Mouse (Mus musculus) erythroblast, embryonic 14.5 days (primary cell): ENCODE data around the gene Neu2.

Source experiments
- GATA1 ChIP-seq: IDR thresholded peaks from 2 replicates; pipeline ENCODE4 v1.6.1; 2012; ENCODE audit warnings: low read length, inconsistent platforms, mixed read lengths
- TAL1 ChIP-seq: IDR thresholded peaks from 3 replicates; pipeline ENCODE4 v1.6.1; 2012; ENCODE audit warnings: low read length, inconsistent platforms, mixed read lengths

DNA sequence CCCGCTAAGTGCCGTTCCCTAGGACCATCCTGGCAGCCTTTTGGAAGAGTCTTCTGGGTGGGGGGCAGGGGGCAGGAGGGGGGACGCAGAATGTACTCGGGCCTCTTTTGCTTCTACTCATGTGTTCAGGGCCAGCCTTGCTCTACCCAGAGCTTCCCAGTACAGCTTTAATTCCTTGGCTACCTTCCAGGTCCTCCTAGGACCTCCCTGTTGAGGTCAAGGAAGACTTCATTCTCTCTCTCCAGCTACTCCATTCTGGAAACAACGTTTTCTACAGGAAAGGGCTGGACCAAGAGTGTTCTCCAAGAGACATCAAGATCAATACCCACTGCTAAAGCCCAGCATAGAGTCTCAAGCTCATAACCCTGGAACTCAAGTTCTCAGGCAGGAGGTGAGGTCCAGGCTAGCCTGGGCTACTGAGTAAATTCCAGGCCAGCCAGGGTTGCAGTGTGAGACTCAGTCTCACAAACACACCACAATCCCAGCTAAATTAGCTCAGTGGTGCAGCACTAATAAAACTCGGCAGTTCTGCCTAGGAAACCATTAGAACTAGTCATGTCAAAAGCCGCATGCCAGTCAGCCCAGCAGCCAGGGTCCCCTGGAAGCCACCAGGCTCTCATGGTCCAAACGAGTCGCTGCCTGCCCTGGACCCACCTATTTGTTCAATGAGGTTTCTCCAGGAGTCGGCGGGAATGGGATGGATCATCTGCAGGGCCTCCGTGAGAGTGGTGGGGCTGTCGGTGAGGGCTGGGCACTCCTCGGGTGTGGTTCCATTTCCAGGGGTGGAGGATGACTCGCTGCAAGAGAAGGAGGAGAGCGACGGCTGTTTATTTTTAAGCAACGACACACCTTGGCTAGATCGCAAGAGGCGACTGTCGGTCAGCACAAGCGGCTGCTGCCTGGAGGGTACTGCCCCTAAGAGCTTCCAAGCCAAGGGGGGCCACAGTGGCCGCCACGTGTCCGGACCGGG is 813 bp upstream of the Neu2 start:
- no peak for TF ChIP-seq TAL1
- no peak for TF ChIP-seq GATA1
